Mouse (Mus musculus): ENCODE measurements at regions not wholly inside any gene's neighbourhood (a gene's known extent, or its start where the extent isn't known, plus 50 kb on each side); places are given as distances from the start of the nearest gene placed in this dataset.
"Not testable (repeated sequence)": the region's sequence is repeated elsewhere in the genome, so short reads cannot be mapped to it uniquely, and the experiment has no call there.

- no peak overlapping the region for H3K4me2 ChIP-seq
- WGBS, result 73% methylated on average over 6 of the region's 6 CpGs
- no peak overlapping the region for H3K4me3 ChIP-seq
- H3K9ac ChIP-seq, result no peak overlapping the region
- no peaks in the 10 kb centered on the region for H3K4me1 ChIP-seq
- H3K27me3 ChIP-seq, result no peaks in the 10 kb centered on the region
- no peaks in the 10 kb centered on the region for H3K36me3 ChIP-seq
- no peaks in the 10 kb centered on the region for H3K9me3 ChIP-seq
- no peak for ATAC-seq (ENCODE audit: borderline replicate concordance, extremely low read depth, low FRiP score, low TSS enrichment)
- no peak overlapping the region for H3K27ac ChIP-seq
These were observed 71.1 kb upstream of the Ezr start for GRCm38 (mm10) chr17:6853641-6854040.

GRCm38 (mm10) chr17:6852177-6852947 lies 69.8 kb upstream of the Ezr start:
- no peak overlapping the region for H3K4me2 ChIP-seq
- H3K27me3 ChIP-seq, result no peaks in the 10 kb centered on the region
- no peak for ATAC-seq (ENCODE audit: borderline replicate concordance, extremely low read depth, low FRiP score, low TSS enrichment)
- H3K4me1 ChIP-seq, result no peaks in the 10 kb centered on the region
- H3K36me3 ChIP-seq, result no peaks in the 10 kb centered on the region
- no peak overlapping the region for H3K27ac ChIP-seq
- no peak overlapping the region for H3K4me3 ChIP-seq
- 63% methylated on average over 11 of the region's 11 CpGs for WGBS
- no peak overlapping the region for H3K9ac ChIP-seq
- no peaks in the 10 kb centered on the region for H3K9me3 ChIP-seq

GRCm38 (mm10) chr17:6850513-6850912 lies 67.9 kb upstream of the Ezr start:
- no peaks in the 10 kb centered on the region for H3K4me1 ChIP-seq
- no peak overlapping the region for H3K4me3 ChIP-seq
- H3K27me3 ChIP-seq, result no peaks in the 10 kb centered on the region
- no peak overlapping the region for H3K4me2 ChIP-seq
- no peak overlapping the region for H3K27ac ChIP-seq
- no peaks in the 10 kb centered on the region for H3K36me3 ChIP-seq
- H3K9me3 ChIP-seq, result no peaks in the 10 kb centered on the region
- no peak for ATAC-seq (ENCODE audit: borderline replicate concordance, extremely low read depth, low FRiP score, low TSS enrichment)
- no peak overlapping the region for H3K9ac ChIP-seq

GRCm38 (mm10) chr17:6841781-6842465 lies 59.3 kb upstream of the Ezr start:
- H3K36me3 ChIP-seq; H3K4me3 ChIP-seq; H3K9me3 ChIP-seq; H3K27ac ChIP-seq; H3K4me2 ChIP-seq; H3K4me1 ChIP-seq; H3K9ac ChIP-seq; ATAC-seq (ENCODE audit: borderline replicate concordance, extremely low read depth, low FRiP score, low TSS enrichment); H3K27me3 ChIP-seq: not testable (repeated sequence)
- 86% methylated on average over 19 of the region's 19 CpGs for WGBS

GRCm38 (mm10) chr17:6835333-6835916 lies 52.8 kb upstream of the Ezr start:
- WGBS, result 40% methylated on average over 7 of the region's 7 CpGs
- peaks cover 5% of the 10 kb centered on the region; the same call in 1 of the 2 replicates for H3K4me1 ChIP-seq
- no peak overlapping the region for H3K4me2 ChIP-seq
- no peaks in the 10 kb centered on the region for H3K36me3 ChIP-seq
- no peaks in the 10 kb centered on the region for H3K27me3 ChIP-seq
- H3K9ac ChIP-seq, result no peak overlapping the region
- no peak overlapping the region for H3K4me3 ChIP-seq
- no peak for ATAC-seq (ENCODE audit: borderline replicate concordance, extremely low read depth, low FRiP score, low TSS enrichment)
- H3K27ac ChIP-seq, result peak overlapping the region; percentile 63
- H3K9me3 ChIP-seq, result no peaks in the 10 kb centered on the region
